Mouse (Mus musculus): ENCODE results near the gene Piezo1. TPM values are rescaled to one million over a fixed set of nuclear protein-coding genes. Genes with fewer than 3 reads are reported as not detected.
A peak's percentile ranks its signal among the peaks of the same experiment; 100 is the strongest.

Piezo1 gene
- polyA plus RNA-seq, 1 experiment from 2014 or later = 6.4 TPM

DNA sequence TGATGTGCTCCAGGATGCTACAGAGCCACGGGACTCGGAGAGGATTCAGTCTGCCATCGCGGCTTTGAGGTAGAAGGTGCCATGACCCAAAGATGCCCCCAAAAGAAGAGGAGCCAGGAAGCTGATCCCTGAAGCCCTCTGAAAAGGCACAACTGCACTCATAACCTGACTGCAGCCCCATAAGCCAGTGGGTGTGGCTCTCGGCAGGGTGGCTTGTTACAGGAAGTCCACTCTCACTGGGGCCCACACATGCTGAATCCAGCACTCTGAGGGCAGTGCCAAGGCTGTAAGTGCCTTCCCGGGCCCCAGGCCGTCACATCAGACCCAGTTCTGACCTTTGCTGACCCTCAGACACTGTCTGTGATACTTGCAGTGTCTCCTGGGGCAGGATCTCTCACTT is 38.7 kb downstream of the Piezo1 start:
- Histone ChIP-seq H3K36me3 (no peaks in the 10 kb centered on the region), H3K9me3 (no peaks in the 10 kb centered on the region), H3K4me3 (no peak overlapping the region), H3K9ac (no peak overlapping the region), H3K27me3 (replicated peaks) (no peaks in the 10 kb centered on the region), H3K27ac (no peak overlapping the region), H3K4me2 (replicated peaks) (no peak overlapping the region), H3K4me1 (peaks cover 5% of the 10 kb centered on the region)
- ATAC-seq (ENCODE audit: low FRiP score, low read depth) = no peak
- 75% methylated on average over 7 of the region's 7 CpGs for WGBS

DNA sequence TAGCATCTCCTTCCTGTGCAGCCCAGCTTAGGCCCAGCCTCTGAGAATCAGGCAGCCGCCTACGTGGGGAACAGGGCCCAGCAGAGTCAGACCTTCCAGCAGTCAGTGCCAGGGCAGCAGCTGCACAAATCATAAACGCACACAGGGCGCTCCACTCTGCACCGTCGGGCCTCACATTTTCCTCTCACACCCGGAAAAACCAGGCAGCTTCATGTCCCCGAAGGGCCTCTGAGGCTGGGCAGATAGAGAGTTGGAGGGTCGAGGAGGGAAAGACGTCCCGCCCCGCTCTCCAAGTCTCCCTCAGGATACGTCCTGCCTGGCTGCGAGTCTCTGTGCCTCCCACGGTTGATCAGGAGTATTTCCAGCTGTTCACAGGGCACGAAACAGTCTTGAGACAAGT is 39.6 kb downstream of the Piezo1 start:
- ATAC-seq (ENCODE audit: low FRiP score, low read depth) = no peak

DNA sequence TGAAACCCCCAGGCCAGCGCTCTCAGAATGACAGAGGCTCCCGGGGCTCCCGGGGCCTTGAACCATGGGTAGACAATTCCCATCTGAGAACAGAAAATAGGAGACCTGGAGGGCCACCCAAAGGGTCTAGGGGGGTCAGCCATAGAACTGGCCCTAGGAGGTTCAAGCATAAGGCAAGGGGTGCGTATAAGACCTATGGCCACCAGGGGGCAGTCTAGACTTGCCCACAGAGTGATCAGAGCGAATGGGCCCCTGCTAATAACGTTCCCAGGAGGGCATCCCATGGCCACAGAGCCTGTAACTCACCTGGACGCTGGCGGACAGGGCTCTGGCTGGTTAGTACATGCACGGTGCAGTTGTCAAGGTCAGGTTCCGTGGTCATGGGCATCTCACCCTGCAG is 50.3 kb downstream of the Piezo1 start:
- no peak for ATAC-seq (ENCODE audit: low FRiP score, low read depth)
- Histone ChIP-seq H3K9ac (no peak overlapping the region), H3K4me1 (peaks cover 3% of the 10 kb centered on the region; the same call in 1 of the 2 replicates), H3K27me3 (replicated peaks) (no peaks in the 10 kb centered on the region), H3K4me3 (no peak overlapping the region), H3K4me2 (replicated peaks) (no peak overlapping the region), H3K9me3 (no peaks in the 10 kb centered on the region), H3K36me3 (no peaks in the 10 kb centered on the region), H3K27ac (no peak overlapping the region)
- 39% methylated on average over 10 of the region's 10 CpGs for WGBS

More for the DNA sequence above, 39.6 kb downstream of the Piezo1 start:
- Histone ChIP-seq H3K27ac (no peak overlapping the region), H3K4me3 (no peak overlapping the region), H3K4me2 (replicated peaks) (no peak overlapping the region), H3K4me1 (no peaks in the 10 kb centered on the region; the same call in 1 of the 2 replicates), H3K9me3 (no peaks in the 10 kb centered on the region), H3K27me3 (replicated peaks) (no peaks in the 10 kb centered on the region), H3K36me3 (no peaks in the 10 kb centered on the region), H3K9ac (no peak overlapping the region)
- 75% methylated on average over 16 of the region's 16 CpGs for WGBS

DNA sequence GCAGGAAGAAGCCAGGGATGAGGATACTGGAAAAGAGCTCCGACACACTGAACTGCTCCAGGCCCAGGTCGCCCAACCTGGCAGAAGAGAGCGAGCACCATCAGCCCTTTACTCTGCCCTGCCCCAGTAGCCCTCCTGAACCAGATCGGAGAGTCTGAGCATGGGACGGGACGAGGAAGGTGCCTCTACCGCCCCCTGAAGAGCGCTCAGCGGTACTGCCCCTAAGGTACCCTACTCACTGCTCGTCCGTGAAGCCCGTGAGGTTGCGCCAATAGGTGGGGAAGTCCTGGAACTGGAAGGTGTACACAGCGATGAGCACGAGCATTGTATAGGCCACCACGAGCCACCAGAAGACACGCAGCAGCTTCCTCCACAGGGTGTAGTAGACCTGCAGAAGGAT is 53.2 kb downstream of the Piezo1 start:
- H3K4me3 ChIP-seq = no peak overlapping the region
- 75% methylated on average over 17 of the region's 17 CpGs for WGBS
- no peaks in the 10 kb centered on the region for H3K4me1 ChIP-seq
- no peak overlapping the region for H3K4me2 ChIP-seq (replicated peaks)
- no peaks in the 10 kb centered on the region for H3K9me3 ChIP-seq
- no peaks in the 10 kb centered on the region for H3K36me3 ChIP-seq
- H3K27me3 ChIP-seq (replicated peaks) = no peaks in the 10 kb centered on the region
- H3K27ac ChIP-seq = no peak overlapping the region
- ATAC-seq (ENCODE audit: low FRiP score, low read depth) = no peak
- no peak overlapping the region for H3K9ac ChIP-seq

DNA sequence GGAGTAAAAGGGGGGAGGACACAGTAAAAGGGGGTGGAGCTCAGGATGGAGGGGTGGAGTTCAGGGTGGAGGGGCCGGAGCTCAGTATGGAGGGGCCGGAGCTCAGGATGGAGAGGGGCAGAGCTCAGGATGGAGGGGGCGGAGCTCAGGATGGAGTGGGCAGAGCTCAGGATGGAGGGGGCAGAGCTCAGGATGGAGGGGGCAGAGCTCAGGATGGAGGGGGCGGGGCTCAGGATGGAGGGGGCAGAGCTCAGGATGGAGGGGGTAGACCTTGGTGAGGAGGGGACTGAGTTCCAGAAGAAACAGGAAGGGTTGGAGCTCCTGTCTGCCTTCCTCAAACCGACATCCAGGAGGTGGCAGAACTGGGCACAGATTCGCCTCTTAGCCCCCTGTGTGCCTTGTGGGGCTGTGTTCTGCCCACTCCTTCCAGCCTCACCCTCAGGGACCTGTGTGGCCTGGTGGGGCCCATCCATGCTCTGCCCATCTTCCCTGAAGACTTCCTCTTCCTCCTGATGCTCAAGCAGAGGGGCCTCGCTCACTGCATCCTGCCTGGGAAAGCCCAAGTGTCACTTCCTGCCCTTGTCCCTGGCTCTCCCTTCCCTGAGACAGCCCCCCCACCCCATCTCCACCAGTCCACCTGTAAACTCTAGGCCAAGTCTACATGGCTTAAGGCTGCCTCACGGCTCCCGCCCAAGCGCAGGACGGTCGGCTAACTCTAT is 54.0 kb downstream of the Piezo1 start:
- Histone ChIP-seq H3K27ac (no peak overlapping the region), H3K9me3 (no peaks in the 10 kb centered on the region), H3K27me3 (replicated peaks) (no peaks in the 10 kb centered on the region), H3K36me3 (no peaks in the 10 kb centered on the region), H3K4me1 (no peaks in the 10 kb centered on the region), H3K9ac (no peak overlapping the region), H3K4me3 (no peak overlapping the region), H3K4me2 (replicated peaks) (no peak overlapping the region)
- WGBS = 90% methylated on average over 12 of the region's 12 CpGs
- ATAC-seq (ENCODE audit: low FRiP score, low read depth) = no peak

DNA sequence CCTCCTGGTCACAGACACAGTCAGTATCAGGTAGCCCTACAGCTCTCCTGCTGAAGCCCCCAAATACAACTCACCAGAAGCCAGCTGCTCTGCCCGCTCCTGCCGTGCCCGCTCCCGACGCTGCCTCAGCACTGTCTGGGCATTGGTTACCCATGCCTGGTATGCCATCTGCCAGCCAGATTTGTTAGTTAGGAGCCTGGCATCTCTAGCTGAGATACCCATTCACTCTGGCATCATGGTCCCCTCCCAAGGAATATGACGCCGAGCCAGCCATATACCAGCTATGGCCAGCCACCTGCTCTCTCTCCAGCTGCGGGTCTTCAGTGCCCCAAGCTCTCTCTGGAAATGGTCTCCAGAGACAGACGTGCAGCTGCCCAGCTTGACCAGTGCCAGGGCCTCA is 62.7 kb downstream of the Piezo1 start:
- no peak for ATAC-seq (ENCODE audit: low FRiP score, low read depth)
- Histone ChIP-seq H3K4me3 (no peak overlapping the region), H3K4me1 (no peaks in the 10 kb centered on the region), H3K36me3 (peaks cover 15% of the 10 kb centered on the region), H3K9me3 (no peaks in the 10 kb centered on the region), H3K9ac (no peak overlapping the region), H3K4me2 (replicated peaks) (no peak overlapping the region), H3K27me3 (replicated peaks) (no peaks in the 10 kb centered on the region), H3K27ac (no peak overlapping the region)
- 93% methylated on average over 9 of the region's 9 CpGs for WGBS

DNA sequence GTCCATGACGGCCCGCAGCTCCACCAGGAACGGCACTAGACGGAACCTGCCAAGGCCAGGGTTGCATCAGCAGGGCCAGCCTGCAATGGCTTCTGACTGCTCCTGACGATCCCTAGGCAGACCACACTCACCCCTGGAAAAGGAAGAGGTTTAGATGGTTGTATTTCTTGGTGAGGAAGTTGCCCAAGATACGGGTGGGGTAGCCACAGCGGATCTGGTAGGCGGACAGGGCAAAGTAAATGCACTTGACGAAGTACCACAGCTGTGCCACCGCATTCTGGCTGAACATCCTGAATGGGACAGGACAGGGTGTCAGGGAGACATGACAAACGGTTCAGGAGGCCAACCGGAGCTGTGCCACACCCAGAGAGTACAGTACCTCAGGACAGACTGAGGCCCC is 66.3 kb downstream of the Piezo1 start:
- 92% methylated on average over 12 of the region's 12 CpGs for WGBS
- Histone ChIP-seq H3K4me2 (replicated peaks) (no peak overlapping the region), H3K36me3 (peaks cover 48% of the 10 kb centered on the region), H3K4me3 (no peak overlapping the region), H3K9me3 (no peaks in the 10 kb centered on the region), H3K27me3 (replicated peaks) (no peaks in the 10 kb centered on the region), H3K4me1 (no peaks in the 10 kb centered on the region), H3K9ac (no peak overlapping the region), H3K27ac (no peak overlapping the region)
- no peak for ATAC-seq (ENCODE audit: low FRiP score, low read depth)

DNA sequence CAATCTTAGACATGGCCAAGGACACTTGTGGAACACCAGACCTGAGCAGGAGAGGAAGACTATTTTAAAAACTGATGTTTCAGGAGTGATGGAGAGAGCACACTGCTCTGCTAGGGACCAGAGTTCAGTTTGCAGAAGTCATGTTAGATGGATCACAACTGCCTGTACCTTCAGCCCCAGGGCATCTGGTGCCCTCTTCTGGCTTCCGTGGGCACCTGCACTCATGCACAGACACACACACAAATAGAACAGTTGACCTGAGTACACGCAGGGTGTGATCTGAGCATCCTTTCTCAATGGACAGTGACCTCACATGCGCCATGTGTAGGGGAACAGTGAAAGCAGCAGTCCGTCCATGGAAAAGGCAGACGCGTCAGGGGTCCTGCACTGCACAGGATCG is 67.3 kb downstream of the Piezo1 start:
- Histone ChIP-seq H3K9me3 (no peaks in the 10 kb centered on the region), H3K36me3 (peaks cover 57% of the 10 kb centered on the region), H3K4me2 (replicated peaks) (no peak overlapping the region), H3K4me3 (no peak overlapping the region), H3K4me1 (no peaks in the 10 kb centered on the region), H3K27ac (no peak overlapping the region), H3K9ac (no peak overlapping the region), H3K27me3 (replicated peaks) (no peaks in the 10 kb centered on the region)
- no peak for ATAC-seq (ENCODE audit: low FRiP score, low read depth)
- WGBS = 97% methylated on average over 7 of the region's 7 CpGs

DNA sequence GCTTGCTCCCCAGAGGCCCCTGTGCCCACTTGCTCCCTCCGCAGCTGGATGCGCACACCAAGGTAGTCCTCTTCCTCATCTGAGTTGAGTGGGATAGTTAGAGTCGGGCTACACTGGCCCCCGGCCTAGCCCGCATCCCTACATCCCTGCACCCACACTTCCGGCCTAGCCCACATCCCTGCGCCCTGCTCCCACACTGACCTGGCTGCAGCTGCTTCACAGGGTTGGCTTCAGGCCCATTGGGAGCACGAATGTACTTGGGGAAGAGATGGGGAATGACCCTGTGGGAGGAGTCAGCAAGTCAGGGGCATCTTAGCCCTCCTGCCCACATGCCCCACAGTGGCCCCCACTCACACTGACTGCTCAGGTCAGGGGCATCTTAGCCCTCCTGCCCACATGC is 68.7 kb downstream of the Piezo1 start:
- no peaks in the 10 kb centered on the region for H3K27me3 ChIP-seq (replicated peaks)
- no peak overlapping the region for H3K9ac ChIP-seq
- H3K4me3 ChIP-seq = no peak overlapping the region
- no peak overlapping the region for H3K4me2 ChIP-seq (replicated peaks)
- H3K27ac ChIP-seq = no peak overlapping the region
- H3K36me3 ChIP-seq = peaks cover 67% of the 10 kb centered on the region
- no peak for ATAC-seq (ENCODE audit: low FRiP score, low read depth)
- H3K9me3 ChIP-seq = no peaks in the 10 kb centered on the region
- no peaks in the 10 kb centered on the region for H3K4me1 ChIP-seq
- 94% methylated on average over 8 of the region's 8 CpGs for WGBS

DNA sequence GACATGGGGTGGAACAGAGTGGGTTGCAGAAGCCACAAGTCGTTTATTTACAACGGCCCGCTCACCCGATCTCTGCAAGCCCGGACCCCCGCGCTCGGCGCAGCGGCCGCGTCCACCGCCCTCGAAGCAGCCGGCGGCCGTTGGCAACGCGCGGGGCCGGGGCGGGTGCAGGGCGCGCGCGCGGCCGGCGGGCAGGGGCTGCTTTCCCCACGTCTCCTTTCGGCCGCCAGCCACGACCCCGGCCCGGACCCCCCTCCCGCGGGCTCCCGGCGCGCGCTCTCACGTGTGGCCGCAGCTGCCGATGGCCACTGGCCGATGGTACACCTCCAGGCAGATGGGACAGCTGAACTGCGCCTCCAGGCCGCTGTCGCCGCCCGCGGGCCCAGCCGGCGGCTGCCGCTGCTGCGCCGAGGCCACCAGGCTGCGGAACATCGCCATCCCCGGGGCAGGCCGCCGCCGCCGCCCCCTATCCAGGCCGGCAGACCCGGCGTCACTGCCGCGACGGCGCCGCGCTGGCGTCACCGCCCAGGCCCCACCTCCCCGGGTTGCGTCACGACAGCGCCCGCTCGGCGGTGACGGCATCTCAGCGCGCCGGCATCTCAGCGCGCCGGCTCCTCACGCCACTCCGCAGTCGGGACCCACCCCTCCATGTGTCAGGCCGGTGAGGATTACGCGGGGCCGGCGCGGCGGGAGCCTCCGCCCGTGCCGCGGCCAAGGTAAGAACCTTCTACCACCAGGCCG is 75.4 kb downstream of the Piezo1 start, which contains the start of the genes Rnf166 and Ctu2:
Gene Rnf166, minus strand, starts transcription at position 485 of the 741 bp plus-strand sequence.
Gene Ctu2, plus strand, starts transcription at position 564 of the 741 bp plus-strand sequence.
- under 1% methylated on average over 103 of the region's 103 CpGs for WGBS

DNA sequence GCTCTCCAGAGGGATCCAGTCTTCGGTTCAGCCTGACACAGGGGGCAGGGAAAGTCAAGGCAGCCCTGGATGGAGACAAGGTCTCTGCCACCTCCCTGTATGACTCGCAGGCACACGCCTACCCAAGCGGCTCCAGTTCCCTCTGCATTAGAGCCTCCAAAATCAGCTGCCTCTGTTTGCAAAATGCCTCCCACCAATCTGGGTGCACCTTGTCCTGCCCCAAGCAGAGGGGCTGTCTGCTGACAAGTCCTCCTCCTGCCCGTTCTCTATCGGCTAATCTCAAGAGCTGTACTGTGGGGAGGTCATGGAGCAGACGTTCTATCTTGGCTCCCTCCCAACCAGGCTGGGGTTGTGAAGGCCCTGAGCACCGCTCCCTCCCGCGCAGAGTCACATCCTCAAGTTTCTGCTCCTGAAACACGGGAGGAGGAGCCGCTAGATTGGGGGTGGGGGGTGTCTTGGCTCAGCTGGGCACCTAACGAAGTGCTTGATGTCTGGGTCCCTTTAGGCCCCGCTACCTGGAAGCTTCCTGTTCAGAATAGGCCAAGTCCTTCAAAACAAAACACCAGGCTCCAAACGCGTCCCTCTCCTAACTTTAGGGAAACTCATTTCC is 76.1 kb downstream of the Piezo1 start:
- H3K36me3 ChIP-seq = peaks cover 44% of the 10 kb centered on the region
- peak overlapping the region; percentile 94 for H3K4me2 ChIP-seq (replicated peaks)
- H3K27me3 ChIP-seq (replicated peaks) = no peaks in the 10 kb centered on the region
- H3K27ac ChIP-seq = no peak overlapping the region
- peak overlapping the region; percentile 94 for H3K9ac ChIP-seq
- peak overlapping the region; percentile 98 for H3K4me3 ChIP-seq
- no peak; the same call in 1 of the 2 replicates for ATAC-seq (ENCODE audit: low FRiP score, low read depth)
- peaks cover 20% of the 10 kb centered on the region for H3K4me1 ChIP-seq
- WGBS = 18% methylated on average over 16 of the region's 16 CpGs
- H3K9me3 ChIP-seq = no peaks in the 10 kb centered on the region

More for the DNA sequence above, 75.4 kb downstream of the Piezo1 start, which contains the start of the genes Rnf166 and Ctu2:
- Histone ChIP-seq H3K4me3 (peak within 1 kb of the TSS; percentile 98), H3K9me3 (no peaks in the 10 kb centered on the region), H3K4me1 (peaks cover 20% of the 10 kb centered on the region), H3K9ac (peak within 1 kb of the TSS; percentile 94), H3K36me3 (peaks cover 42% of the 10 kb centered on the region), H3K27ac (0 out of 2 replicates have a peak within 1 kb of the TSS, but pooled peaks have one; percentile 20), H3K27me3 (replicated peaks) (no peaks in the 10 kb centered on the region), H3K4me2 (replicated peaks) (peak within 1 kb of the TSS; percentile 94)
- ATAC-seq (ENCODE audit: low FRiP score, low read depth) = peak; percentile 92

DNA sequence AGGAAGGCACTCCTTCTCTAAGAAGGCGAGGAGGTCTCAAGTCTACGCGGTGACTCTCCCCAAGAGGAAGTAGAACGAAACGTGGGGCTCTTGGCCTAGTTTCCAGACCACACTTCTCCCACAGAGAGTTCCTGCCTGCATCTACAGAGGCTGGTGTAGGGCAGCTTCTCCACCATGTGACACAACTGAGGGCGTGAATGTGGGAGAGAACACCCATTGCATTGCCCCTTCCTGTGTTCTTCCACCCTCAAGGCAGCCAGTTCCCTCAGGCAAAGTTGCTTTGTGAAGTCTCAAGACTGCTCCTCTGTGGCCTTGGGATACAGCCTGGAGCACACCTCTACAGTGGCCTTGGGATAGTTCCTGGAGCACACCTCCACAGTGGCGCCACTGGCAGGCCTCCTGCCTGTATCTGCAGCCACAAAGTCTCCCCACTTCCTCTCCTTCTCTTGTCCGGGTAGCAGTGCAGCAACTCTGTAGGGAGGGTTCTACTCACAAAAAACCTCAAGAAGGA is 77.2 kb downstream of the Piezo1 start:
- no peak overlapping the region for H3K4me2 ChIP-seq (replicated peaks)
- H3K4me3 ChIP-seq = no peak overlapping the region
- no peak overlapping the region for H3K27ac ChIP-seq
- no peaks in the 10 kb centered on the region for H3K9me3 ChIP-seq
- no peak for ATAC-seq (ENCODE audit: low FRiP score, low read depth)
- no peak overlapping the region for H3K9ac ChIP-seq
- no peaks in the 10 kb centered on the region for H3K27me3 ChIP-seq (replicated peaks)
- WGBS = 94% methylated on average over 8 of the region's 8 CpGs
- peaks cover 37% of the 10 kb centered on the region for H3K36me3 ChIP-seq
- peaks cover 20% of the 10 kb centered on the region for H3K4me1 ChIP-seq
